Mouse (Mus musculus): ENCODE results near the gene Tpi1. TPM values are rescaled to one million over a fixed set of nuclear protein-coding genes. Genes with fewer than 3 reads are reported as not detected.

Tpi1 gene
- total RNA-seq, 2 experiments from 2014 or later: 2,224 to 2,391 TPM

DNA sequence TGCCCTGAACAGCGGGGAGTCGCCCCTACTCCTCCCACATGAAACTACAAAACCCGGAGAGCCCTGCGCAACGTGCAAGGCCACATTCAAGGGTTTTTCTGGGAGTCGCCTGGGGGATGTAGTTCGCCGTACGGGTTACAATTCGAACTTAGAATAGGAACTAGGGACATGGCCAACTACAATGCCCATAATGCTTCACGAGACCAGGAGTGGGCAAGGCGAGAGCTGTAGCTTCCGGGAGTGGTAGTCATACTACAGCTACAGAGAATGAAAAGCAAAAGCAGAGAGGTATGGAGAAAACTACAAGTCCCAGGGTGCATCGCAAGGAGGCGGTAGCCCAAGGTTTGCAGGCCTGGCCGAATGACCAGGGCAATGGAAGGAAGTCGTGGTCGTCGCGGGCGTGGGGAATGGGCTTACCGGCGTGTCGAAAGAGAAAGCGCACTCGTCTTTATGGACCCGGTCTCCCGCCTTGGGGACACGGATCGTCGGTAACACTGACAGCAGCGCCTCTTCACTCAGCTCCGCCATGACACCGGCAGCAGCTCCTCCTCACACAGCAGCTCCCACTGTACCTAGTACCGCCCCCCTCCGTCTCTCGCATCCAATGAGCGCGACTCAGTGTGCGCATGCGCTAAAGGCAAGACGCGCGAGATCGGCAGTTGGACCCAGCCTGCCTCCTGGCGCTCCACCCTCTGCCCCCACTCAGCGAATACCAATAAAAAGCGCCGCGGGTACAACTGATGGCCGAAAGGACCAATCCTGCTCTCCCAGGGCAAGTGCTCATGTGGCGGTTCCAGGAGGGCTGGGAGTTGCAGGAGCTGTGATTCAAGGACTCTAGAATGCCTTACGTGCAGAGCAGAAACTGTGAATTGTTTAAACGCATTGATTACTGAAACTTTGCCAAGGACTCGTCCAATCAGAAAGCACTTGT, 15.0 kb upstream of the Tpi1 start, which contains the start of the genes Usp5 and Cdca3:
Usp5 (minus strand) TSS at position 617 of the 931 bp plus-strand sequence.
Cdca3 (plus strand) TSS at position 680 of the 931 bp plus-strand sequence.
- no peak for TF ChIP-seq CTCF (IDR thresholded peaks at IDR 0.05)
- intact Hi-C loops (cut with DNase I): loop anchor here (1.0 to 2.0 kb wide), 2 partner anchors 14 to 136 kb away; partner anchors contain the start of genes Cops7a and Tpi1
- peak; percentile 99 for DNase-seq
- Histone ChIP-seq H3K4me3 (peak within 1 kb of the TSS; percentile 83), H3K27ac (peak within 1 kb of the TSS; percentile 95)

DNA sequence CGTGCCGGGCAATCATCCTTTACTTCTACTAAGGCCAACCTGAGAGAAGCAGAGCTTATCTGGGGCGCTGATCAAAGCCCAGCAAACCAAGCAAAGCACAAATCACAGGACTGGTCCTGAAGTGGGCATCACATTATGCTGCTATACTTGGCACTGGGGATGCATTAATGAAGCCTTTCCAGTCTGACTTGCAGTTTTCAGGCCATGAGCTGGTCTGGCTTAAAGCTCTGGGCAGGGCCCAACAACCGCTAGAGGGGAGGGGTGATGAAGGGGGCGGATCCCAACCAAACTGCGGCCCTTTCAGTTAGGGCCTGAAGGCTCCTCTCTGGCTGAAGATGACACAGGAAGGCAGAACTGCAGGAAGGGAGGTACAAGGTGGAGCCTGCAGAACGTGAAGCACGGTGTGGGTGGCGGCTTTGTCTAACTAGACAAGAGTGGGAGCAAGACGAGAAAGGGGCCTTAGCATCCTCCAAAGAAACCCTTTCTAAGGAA, 14.1 kb upstream of the Tpi1 start:
- DNase-seq: peak; percentile 56
- peak overlapping the region; percentile 83 for H3K4me3 ChIP-seq
- peak overlapping the region; percentile 95 for H3K27ac ChIP-seq
- no peak for TF ChIP-seq CTCF (IDR thresholded peaks at IDR 0.05)
- intact Hi-C loops (cut with DNase I): loop anchor here (2.0 kb wide), 1 partner anchor 13 kb away; the partner anchor contains the start of gene Tpi1

DNA sequence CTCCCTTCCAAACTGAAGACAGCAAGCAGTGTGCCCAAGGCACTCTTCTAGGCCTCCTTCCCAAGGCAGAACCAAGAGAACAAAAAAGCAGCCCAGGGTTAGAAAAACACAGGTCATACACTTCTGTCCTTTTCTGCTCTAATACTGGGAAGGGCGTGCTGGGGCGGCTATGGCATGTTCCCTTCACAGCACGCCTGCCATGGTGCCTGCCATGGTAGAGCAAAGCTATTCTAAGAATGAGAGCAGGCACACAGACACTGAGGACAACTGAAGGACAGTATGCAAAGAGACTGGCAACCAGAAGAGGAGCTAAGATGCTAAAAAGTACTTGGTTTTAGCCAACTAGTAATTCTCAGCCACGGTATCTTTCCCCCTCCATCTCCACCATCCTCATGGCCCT, 8.0 kb upstream of the Tpi1 start:
- intact Hi-C loops (cut with DNase I): no loop called here

DNA sequence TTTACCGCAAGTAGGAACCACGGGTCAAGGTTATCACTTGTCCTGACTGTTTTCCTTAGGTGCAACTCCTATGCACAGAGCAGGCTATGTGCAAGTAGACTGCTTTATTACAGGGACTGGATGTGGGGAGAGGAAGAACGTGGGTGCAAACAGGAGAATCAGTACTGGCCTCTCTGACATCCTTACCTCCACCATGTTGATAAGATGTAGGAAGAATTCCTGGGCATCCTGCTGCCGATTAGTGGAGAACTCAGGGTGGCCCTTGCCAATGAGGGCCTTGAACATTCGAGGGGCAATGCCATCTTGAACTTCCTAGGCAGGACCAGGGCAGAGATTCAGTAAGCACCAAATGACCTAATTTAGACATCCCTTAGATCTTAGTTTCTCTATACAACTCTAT, 6.8 kb upstream of the Tpi1 start:
- no peak overlapping the region for H3K27ac ChIP-seq
- DNase-seq: peak; percentile 5
- intact Hi-C loops (cut with DNase I): no loop called here
- no peak overlapping the region for H3K4me3 ChIP-seq
- no peak for TF ChIP-seq CTCF (IDR thresholded peaks at IDR 0.05)

More for the DNA sequence above, 8.0 kb upstream of the Tpi1 start:
- TF ChIP-seq CTCF (IDR thresholded peaks at IDR 0.05): no peak
- peak; percentile 10 for DNase-seq
- Histone ChIP-seq H3K4me3 (no peak overlapping the region), H3K27ac (no peak overlapping the region)

DNA sequence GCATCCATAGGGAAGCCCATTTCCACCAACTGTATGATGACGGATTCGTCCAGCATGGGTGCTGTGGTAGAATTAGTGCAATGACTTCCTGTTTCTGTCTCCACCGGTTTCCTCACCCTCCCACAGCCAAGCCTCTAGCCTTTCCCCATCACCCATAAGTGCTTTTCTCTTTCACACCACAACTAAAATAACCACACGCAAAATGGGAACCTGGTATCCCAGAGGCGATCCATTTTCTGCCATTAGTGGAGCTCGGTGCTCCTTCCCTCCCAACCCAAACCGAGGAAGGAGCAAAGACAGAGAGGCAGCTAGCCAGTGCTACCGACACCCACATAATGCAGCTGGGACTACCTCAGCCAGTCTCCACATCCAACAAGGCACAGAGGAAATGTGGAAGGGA, 3.9 kb upstream of the Tpi1 start:
- no peak for DNase-seq
- Histone ChIP-seq H3K27ac (no peak overlapping the region), H3K4me3 (no peak overlapping the region)
- intact Hi-C loops (cut with DNase I): no loop called here
- no peak for TF ChIP-seq CTCF (IDR thresholded peaks at IDR 0.05)

DNA sequence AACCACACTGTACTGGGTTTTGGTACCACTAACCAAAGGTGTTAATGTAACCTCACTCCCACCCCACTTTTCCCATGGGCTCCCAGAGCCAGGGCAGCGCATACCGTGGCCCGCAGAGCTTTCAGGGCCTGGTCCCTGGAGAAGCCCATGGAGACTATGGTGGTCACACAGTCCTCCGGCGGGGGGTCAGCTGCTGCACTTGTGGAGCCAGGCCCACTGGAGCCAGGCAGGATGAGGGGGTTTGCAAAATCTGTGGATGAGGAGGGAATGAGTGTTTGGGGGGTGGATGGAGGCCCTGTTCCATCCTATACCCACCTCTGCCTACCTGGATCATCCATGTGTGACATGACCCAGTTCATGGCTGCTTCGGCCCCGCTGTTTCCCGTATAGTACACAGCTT, 3.5 kb upstream of the Tpi1 start:
- intact Hi-C loops (cut with DNase I): no loop called here
- Histone ChIP-seq H3K27ac (no peak overlapping the region), H3K4me3 (no peak overlapping the region)
- no peak for TF ChIP-seq CTCF (IDR thresholded peaks at IDR 0.05)
- DNase-seq: peak; percentile 20

GRCm38 (mm10) chr6:124817125-124817524, 3.0 kb upstream of the Tpi1 start:
- DNase-seq: peak; percentile 4
- intact Hi-C loops (cut with DNase I): no loop called here

DNA sequence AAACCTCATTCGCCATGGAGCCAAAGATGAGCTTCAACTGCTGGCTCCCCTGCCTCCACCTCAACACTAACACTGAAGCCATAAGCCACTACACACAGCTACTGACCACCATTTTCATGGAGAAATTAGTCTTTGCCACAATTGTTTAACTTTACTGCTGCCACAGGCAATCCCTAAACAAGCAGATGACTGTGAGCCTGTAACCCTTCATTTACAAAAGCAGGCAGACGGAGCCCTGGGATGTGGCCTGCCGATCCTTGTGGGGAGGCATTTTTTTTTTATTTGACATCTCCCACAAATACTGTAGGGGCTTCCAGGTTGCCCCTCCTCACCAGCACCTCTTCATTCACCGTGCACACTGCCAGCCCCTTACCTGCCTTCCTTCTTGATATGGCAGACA, 2.5 kb upstream of the Tpi1 start:
- no peak overlapping the region for H3K4me3 ChIP-seq
- intact Hi-C loops (cut with DNase I): no loop called here
- no peak for TF ChIP-seq CTCF (IDR thresholded peaks at IDR 0.05)
- DNase-seq: peak; percentile 12
- H3K27ac ChIP-seq: no peak overlapping the region

More at GRCm38 (mm10) chr6:124817125-124817524, 3.0 kb upstream of the Tpi1 start:
- H3K27ac ChIP-seq: no peak overlapping the region
- no peak for TF ChIP-seq CTCF (IDR thresholded peaks at IDR 0.05)
- no peak overlapping the region for H3K4me3 ChIP-seq

- TF ChIP-seq CTCF (IDR thresholded peaks at IDR 0.05): no peak
- peak; percentile 17 for DNase-seq
- H3K4me3 ChIP-seq: no peak overlapping the region
- no peak overlapping the region for H3K27ac ChIP-seq
- intact Hi-C loops (cut with DNase I): loop anchor here (2.0 kb wide), 1 partner anchor 14 kb away; the partner anchor contains the start of genes Cdca3 and Usp5
These were observed 1.0 kb upstream of the Tpi1 start for GRCm38 (mm10) chr6:124814858-124815774.

GRCm38 (mm10) chr6:124814448-124814847, 352 bp upstream of the Tpi1 start:
- peak overlapping the region; percentile 99 for H3K27ac ChIP-seq
- intact Hi-C loops (cut with DNase I): loop anchor here (2.0 kb wide), 1 partner anchor 14 kb away; the partner anchor contains the start of genes Cdca3 and Usp5
- no peak for DNase-seq
- H3K4me3 ChIP-seq: peak overlapping the region; percentile 90
- no peak for TF ChIP-seq CTCF (IDR thresholded peaks at IDR 0.05)

DNA sequence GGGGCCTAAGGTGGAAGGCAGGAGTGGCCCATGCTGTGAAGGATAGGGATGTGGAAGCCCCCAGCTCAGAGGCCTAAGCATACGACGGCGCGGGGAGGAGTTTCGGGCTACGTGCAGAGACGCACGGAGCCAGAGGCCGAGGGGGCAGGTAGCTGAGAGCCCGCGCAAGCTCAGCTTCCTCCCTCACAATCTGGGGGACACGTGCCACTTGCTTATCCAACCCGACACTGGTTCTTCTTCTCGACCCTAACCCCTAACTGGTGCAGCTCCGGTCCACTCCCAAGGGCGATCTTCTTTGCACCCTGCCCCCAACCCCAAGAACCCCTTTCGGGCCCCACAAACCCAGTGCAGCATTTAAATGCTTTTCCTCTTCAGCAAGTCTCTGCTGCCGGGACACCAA, 600 bp downstream of the Tpi1 start:
- TF ChIP-seq CTCF (IDR thresholded peaks at IDR 0.05): no peak
- intact Hi-C loops (cut with DNase I): no loop called here
- DNase-seq: peak; percentile 88
- Histone ChIP-seq H3K4me3 (peak overlapping the region; percentile 90), H3K27ac (peak overlapping the region; percentile 99)

- Histone ChIP-seq H3K27ac (peak overlapping the region; percentile 99), H3K4me3 (peak overlapping the region; percentile 90)
- TF ChIP-seq CTCF (IDR thresholded peaks at IDR 0.05): no peak
- DNase-seq: peak; percentile 78
- intact Hi-C loops (cut with DNase I): no loop called here
These were observed 1.2 kb downstream of the Tpi1 start for GRCm38 (mm10) chr6:124812848-124813247.
